Mouse (Mus musculus) testis, postnatal 10 days (tissue): ENCODE data around the gene Gm21698.
"Not testable (repeated sequence)": the region's sequence is repeated elsewhere in the genome, so short reads cannot be mapped to it uniquely, and the experiment has no call there.

Source experiments
- DNase-seq: peaks from one replicate; pipeline ENCODE4 v3.0.0; 2021; ENCODE audit warnings: low spot score

Gm21698 gene

DNA sequence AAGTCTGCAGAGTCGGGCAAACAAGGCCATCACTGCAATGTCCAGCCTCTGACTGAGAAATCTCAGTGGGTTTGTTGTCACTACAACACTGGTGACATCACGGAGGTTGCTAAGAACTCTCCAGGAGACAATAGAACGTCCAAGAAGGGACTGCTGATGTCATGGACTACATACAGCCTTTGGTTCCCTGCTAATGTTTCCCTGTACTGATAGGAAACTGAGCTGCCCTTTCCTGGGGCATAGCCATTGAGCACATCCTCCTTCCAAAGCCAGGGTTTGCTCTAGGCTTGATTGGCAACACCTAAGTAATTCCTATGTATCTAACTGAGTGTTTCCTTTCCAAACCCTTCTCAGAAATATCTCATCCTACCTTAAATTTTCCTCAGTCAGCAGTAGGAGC lies at the start of gene Gm21698:
Gene Gm21698, minus strand, starts transcription at position 101 of the 400 bp plus-strand sequence.
- DNase-seq: not testable (repeated sequence)

DNA sequence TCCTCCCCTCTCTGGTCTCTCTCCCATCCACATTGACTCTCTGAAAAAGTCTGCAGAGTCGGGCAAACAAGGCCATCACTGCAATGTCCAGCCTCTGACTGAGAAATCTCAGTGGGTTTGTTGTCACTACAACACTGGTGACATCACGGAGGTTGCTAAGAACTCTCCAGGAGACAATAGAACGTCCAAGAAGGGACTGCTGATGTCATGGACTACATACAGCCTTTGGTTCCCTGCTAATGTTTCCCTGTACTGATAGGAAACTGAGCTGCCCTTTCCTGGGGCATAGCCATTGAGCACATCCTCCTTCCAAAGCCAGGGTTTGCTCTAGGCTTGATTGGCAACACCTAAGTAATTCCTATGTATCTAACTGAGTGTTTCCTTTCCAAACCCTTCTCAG lies 34.4 kb upstream of the Gm21698 start, which contains the start of gene Gm5862:
Gene Gm5862, minus strand, starts transcription at position 101 of the 400 bp plus-strand sequence.
- DNase-seq: not testable (repeated sequence)

DNA sequence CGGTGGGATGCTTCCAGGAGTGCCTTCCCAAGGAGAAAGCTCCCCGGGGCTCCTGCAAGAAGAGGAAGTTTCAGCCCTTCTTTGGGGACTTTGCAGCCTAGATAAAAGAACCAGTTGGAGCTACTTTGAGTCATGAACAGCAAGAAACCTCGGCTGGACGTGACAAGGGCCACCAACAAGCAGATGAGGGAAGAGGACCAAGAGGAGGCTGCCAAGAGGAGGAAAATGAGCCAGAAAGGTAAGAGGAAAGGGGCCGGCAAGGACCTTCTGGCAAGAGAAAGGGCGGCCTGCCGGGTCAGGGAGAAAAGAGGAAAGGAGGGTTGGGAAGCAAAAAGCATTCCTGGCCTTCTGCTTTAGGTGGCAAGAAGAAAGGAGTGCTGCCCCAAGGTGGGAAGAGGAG lies 19.2 kb upstream of the Gm21698 start:
- not testable (repeated sequence) for DNase-seq

DNA sequence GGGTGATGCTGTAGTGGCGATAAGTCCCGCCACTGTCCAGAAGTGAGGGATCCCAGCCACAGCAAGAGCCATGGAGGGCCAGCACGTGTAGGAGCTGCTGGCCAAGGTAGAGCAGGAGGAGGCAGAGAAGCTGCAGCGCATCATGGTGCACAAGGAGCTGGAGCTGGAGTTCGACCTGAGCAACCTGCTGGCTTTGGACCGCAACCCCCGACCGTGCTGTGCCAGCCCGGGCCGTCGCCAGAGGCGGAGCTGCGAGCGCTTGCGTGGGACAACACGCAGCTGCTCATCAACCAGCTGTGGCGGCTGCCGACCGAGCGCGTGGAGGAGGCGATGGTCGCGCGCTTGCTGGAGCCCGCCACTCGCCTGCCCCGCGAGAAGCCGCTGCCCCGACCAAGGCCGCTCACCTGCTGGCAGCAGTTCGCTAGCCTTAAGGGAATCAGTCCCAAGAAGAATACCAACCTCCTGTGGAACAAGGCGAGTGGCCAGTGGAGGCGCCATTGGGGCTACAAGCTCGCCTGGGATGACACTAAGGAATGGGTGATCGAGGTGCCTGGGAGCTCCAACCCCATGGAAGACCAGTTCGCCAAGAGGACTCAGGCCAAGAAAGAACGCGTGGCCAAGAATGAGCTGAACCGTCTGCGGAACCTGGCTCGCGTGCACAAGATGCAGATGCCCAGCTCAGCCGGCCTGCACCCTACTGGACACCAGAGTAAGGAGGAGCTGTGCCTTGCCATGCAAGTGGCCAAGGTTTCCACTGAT lies 18.7 kb upstream of the Gm21698 start:
- DNase-seq: peak; percentile 69

DNA sequence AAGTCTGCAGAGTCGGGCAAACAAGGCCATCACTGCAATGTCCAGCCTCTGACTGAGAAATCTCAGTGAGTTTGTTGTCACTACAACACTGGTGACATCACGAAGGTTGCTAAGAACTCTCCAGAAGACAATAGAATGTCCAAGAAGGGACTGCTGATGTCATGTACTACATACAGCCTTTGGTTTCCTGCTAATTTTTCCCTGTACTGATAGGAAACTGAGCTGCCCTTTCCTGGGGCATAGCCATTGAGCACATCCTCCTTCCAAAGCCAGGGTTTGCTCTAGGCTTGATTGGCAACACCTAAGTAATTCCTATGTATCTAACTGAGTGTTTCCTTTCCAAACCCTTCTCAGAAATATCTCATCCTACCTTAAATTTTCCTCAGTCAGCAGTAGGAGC lies 16.2 kb upstream of the Gm21698 start, which contains the start of gene Gm1979:
Gene Gm1979, minus strand, starts transcription at position 101 of the 400 bp plus-strand sequence.
- DNase-seq: not testable (repeated sequence)

DNA sequence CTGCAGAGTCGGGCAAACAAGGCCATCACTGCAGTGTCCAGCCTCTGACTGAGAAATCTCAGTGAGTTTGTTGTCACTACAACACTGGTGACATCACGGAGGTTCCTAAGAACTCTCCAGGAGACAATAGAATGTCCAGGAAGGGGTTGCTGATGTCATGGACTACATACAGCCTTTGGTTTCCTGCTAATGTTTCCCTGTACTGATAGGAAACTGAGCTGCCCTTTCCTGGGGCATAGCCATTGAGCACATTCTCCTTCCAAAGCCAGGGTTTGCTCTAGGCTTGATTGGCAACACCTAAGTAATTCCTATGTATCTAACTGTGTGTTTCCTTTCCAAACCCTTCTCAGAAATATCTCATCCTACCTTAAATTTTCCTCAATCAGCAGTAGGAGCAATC lies 15.9 kb downstream of the Gm21698 start, which contains the start of gene Gm21680:
Gene Gm21680, minus strand, starts transcription at position 101 of the 400 bp plus-strand sequence.
- DNase-seq: not testable (repeated sequence)

DNA sequence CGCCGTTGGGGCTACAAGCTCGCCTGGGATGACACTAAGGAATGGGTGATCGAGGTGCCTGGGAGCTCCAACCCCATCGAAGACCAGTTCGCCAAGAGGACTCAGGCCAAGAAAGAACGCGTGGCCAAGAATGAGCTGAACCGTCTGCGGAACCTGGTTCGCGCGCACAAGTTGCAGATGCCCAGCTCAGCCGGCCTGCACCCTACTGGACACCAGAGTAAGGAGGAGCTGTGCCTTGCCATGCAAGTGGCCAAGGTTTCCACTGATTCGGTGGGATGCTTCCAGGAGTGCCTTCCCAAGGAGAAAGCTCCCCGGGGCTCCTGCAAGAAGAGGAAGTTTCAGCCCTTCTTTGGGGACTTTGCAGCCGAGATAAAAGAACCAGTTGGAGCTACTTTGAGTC lies 31.4 kb downstream of the Gm21698 start:
- DNase-seq: not testable (repeated sequence)

DNA sequence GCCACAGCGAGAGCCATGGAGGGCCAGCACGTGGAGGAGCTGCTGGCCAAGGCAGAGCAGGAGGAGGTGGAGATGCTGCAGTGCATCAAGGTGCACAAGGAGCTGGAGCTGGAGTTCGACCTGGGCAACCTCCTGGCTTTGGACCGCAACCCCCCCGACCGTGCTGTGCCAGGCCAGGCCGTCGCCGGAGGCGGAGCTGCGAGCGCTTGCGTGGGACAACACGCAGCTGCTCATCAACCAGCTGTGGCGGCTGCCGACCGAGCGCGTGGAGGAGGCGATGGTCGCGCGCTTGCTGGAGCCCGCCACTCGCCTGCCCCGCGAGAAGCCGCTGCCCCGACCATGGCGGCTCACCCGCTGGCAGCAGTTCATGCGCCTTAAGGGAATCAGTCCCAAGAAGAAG lies 31.8 kb downstream of the Gm21698 start:
- peak; percentile 54 for DNase-seq

DNA sequence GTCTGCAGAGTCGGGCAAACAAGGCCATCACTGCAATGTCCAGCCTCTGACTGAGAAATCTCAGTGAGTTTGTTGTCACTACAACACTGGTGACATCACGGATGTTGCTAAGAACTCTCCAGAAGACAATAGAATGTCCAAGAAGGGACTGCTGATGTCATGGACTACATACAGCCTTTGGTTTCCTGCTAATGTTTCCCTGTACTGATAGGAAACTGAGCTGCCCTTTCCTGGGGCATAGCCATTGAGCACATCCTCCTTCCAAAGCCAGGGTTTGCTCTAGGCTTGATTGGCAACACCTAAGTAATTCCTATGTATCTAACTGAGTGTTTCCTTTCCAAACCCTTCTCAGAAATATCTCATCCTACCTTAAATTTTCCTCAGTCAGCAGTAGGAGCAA lies 34.1 kb downstream of the Gm21698 start, which contains the start of gene Gm21671:
Gene Gm21671, minus strand, starts transcription at position 101 of the 400 bp plus-strand sequence.
- not testable (repeated sequence) for DNase-seq

DNA sequence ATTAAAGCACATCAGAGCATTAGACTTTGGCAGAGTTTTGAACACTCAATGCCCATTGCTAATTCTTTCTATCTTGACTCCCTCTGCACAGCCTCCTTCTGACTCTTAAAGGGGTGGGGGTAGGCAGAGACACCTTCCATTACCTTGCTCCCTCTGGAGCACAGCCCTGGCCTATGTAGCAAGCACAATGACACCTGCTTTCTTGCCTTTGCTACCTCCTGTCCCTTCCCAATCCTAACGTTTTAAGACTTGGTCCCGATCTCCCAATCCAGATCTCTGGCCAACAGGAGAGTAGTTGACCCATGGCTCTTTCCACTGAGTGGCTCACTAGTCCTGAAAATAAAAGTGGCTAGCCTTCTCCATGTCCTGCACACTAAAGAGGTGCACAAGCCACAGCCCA lies 43.1 kb downstream of the Gm21698 start:
- DNase-seq: not testable (repeated sequence)

DNA sequence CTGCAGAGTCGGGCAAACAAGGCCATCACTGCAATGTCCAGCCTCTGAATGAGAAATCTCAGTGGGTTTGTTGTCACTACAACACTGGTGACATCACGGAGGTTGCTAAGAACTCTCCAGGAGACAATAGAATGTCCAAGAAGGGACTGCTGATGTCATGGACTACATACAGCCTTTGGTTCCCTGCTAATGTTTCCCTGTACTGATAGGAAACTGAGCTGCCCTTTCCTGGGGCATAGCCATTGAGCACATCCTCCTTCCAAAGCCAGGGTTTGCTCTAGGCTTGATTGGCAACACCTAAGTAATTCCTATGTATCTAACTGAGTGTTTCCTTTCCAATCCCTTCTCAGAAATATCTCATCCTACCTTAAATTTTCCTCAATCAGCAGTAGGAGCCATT lies 46.2 kb downstream of the Gm21698 start, which contains the start of gene Gm21663:
Gene Gm21663, minus strand, starts transcription at position 101 of the 400 bp plus-strand sequence.
- DNase-seq: not testable (repeated sequence)
